Mouse (Mus musculus): ENCODE results near the gene Slc25a41. TPM values are rescaled to one million over a fixed set of nuclear protein-coding genes. Genes with fewer than 3 reads are reported as not detected.
A peak's percentile ranks its signal among the peaks of the same experiment; 100 is the strongest.
"Not testable (repeated sequence)": the region's sequence is repeated elsewhere in the genome, so short reads cannot be mapped to it uniquely, and the experiment has no call there.

Slc25a41 gene
- total RNA-seq, 2 experiments from 2014 or later: not detected

DNA sequence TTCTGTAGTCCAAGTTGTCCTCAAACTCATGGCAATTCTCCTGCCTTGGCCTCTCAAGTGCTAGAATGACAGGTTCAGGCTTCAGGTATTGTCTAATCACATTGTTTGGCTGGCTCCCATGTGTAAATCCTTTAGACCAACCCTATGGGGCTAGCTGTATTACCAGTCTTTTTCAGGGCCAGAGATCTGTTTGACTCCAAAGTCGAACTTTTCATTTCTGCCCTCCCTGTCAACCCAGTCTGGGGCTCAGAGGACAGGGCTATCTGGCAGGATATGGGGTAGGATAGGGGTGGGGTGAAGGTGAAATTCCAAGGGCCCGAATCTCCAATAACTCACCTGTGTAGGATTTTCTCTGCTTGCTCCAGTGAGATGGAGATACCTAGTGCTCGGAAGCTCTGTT lies 14.8 kb upstream of the Slc25a41 start:
- intact Hi-C loops (cut with DNase I; ENCODE audit: low total_unique reads): no loop called here
- no peak for DNase-seq

DNA sequence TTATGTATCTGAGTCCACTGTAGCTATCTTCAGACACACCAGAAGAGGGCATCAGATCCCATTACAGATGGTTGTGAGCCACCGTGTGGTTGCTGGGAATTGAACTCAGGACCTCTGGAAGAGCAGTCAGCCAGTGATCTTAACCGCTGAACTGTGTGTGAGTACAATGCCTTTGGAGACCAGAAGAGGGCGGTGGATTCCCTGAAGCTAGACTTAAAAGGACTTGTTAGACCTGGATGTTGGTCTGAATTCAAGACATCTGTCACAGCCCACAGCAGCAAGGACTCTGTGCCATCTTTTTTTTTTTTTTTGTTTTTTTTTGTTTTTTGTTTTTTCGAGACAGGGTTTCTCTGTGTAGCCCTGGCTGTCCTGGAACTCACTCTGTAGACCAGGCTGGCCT lies 10.2 kb upstream of the Slc25a41 start:
- DNase-seq; intact Hi-C loops (cut with DNase I; ENCODE audit: low total_unique reads): not testable (repeated sequence)

DNA sequence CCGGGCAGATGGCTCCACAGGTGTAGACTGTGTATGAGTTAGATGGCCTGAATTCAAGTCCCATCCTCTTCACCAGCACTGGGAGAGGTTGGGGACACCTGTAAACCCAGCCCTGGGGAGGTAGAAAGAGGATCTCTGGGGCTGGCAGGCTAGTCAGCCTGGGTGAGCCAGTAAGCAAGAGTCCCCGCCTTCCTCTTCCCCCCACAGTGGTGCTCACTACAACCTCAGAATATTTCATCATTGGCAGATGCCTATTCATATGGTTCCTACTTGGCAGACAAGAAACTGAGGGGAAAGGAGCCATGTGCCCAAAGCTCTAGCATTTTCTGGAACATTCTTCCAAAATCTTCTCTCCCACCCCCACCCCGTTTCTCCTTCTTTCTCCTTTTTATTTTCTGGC lies 7.4 kb upstream of the Slc25a41 start:
- intact Hi-C loops (cut with DNase I; ENCODE audit: low total_unique reads): no loop called here
- DNase-seq: no peak

DNA sequence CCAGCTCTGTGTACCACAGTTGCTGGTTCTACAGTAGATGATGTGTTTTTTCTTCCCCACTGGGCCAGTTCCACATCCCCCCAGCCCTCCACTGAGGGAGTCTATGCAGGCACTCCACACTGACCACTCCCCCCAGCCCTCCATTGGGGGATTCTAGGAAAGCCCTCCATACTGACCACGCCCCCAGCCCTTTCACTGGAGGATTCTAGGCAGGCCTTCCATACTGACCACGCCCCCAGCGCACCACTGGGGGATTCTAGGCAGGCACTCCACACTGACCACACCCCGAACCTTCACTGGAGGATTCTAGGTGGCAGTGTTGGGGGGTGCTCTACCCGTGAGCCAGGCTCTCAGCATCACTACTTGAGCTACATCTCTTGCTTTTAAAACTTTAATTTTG lies 6.0 kb upstream of the Slc25a41 start:
- intact Hi-C loops (cut with DNase I; ENCODE audit: low total_unique reads): no loop called here
- no peak for DNase-seq

DNA sequence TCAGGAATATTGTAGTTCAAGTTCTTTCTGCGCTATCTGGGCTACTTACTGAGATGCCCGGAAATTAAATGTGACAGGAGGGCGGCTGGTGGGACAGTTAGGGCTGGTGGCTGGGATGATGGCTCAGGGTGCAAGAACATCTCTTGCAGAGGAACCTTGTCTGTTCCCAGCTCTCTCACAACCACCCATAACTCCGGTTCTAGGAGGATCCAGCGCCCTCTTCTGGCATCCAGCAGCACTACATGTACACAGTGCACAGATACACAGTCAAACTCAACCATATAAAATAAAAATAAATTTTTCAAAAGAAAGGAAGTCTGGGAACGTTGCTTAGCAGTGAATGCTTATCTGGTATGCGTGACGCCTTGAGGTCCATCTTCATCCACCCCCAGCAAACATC lies 2.5 kb downstream of the Slc25a41 start:
- intact Hi-C loops (cut with DNase I; ENCODE audit: low total_unique reads): no loop called here

DNA sequence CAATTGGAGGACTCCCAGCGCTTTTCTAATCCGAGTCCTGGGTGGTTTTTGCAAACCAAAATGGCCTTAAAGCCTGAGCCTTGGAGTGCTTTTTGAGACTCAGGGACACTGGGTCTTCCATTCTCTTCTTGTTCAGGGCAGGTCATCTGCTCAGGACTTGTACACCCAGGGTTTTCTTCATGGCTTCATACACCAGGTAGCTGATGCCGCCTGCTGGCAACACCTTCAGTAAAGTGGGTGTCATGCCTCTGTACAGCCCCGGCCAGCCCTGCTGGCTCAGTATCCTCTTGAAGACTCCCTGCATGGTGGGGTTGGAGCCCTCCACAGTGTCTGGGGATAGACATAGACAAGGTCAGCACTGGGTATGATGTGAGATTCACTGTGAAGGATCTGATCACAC lies 8.6 kb downstream of the Slc25a41 start:
- intact Hi-C loops (cut with DNase I; ENCODE audit: low total_unique reads): no loop called here
- no peak for DNase-seq

More for the DNA sequence above, 2.5 kb downstream of the Slc25a41 start:
- DNase-seq: no peak

DNA sequence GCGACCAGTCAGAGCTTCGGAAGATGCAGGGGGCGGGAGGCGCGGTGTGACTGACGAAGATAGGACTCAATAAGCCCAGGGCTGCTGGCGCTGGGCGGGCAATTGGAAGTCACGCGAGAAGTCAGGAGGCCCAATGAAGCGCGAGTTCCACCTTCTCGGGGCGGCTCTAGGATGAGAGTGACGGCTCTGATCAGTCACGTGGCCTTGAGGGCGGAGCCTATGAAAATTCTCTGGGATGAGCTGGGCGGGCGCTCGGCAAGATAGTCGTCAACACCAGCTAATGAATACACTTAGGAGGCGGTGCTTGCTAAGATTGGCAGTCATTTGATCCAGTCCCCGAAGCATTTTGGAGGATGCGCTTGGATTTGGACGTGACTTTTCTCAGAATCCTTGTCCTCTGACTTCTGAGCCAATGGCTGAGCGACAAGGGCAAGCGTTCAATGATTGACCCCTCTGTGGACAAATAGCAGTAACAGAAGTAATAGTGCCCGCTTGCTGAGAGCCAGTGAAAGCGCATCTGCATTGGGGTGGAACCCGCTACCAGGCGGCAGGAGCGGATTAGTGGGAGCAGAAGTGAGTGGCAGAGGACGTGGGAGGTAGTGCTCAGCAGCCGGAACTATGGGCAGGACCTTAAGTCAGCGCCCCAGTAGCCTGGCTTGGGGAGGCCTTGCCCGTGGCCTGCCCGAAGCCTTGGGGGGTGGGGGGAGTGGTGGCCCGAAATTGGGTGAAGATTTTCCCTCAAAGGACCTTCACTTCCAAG lies 9.6 kb downstream of the Slc25a41 start:
- intact Hi-C loops (cut with DNase I; ENCODE audit: low total_unique reads): no loop called here
- peak; percentile 99 for DNase-seq

DNA sequence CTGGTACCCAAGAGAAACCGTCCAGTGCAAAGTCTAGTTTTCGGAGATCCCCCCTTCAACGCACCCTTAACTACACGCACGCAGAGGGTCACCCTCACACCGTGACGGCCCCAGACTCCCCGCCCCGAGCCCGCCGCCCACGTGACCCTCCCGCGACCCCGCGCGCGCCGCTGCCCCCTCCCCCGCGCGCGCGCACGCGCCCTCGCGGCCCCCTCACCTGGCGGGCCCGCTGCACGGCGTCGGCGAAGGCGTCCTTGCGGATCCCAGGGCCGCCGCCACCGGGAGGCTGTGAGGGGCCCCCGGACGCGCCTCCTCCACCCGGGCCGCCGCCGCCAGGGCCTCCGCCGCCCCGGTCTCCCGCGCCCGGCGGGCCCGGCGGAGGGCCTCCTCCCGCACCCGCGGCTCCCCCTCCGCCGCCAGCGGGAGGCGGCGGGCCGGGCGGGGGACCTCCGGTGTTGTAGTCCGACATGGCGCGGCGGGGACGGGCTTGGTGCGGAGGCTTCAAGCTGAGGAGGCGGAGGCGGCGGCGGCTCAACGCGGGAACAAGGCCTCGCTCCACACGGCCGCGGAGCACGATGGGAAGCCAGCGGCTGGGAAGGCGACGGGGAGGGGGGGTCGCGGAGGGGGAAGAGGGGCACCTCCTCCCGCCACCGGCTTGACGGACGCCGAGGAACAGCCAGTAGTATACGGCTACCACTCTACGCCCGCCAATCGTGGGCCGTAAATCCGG lies 10.4 kb downstream of the Slc25a41 start, which contains the start of gene Khsrp:
TSS of gene Khsrp (minus strand) at position 592 of the 730 bp plus-strand sequence.
- intact Hi-C loops (cut with DNase I; ENCODE audit: low total_unique reads): no loop called here
- peak; percentile 47 for DNase-seq

DNA sequence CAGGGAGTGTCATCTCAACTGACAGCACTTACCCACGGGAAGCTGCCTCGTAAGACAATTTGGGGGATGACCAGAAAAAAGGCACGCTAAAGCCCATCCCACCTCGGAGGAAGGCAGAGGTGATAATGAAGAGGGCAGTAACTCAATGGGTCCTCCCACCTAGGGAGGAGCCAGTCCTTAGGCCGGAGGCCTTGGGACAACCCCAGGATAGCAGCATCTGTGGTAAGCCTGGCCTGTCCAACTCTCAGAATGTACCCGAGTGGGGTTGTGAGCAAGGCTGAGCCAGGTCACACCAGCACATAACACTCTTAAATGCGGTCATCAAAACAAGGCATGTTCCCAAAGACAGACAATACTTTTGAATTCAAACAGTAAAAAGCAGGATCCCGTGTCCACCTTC lies 11.8 kb downstream of the Slc25a41 start:
- intact Hi-C loops (cut with DNase I; ENCODE audit: low total_unique reads): no loop called here

DNA sequence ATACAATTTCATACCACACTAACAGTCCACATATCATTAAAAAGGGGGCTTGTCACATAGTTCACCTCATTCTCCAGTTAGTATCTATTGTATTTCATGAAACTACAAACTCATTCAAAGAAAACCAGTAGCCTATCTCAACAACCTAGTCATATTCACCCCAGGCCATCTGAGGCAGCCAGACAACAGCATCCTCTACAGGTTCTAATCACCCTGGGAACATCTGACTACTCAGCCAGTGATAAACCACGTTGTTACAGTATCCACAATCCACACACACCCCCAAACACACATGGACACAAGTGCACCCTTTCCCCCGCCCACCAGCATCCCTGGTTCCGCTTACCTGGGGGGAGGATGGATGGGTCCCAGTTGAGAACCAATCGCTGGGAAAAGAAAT lies 14.0 kb downstream of the Slc25a41 start:
- intact Hi-C loops (cut with DNase I; ENCODE audit: low total_unique reads): no loop called here
- DNase-seq: no peak

More for the DNA sequence above, 11.8 kb downstream of the Slc25a41 start:
- no peak for DNase-seq

DNA sequence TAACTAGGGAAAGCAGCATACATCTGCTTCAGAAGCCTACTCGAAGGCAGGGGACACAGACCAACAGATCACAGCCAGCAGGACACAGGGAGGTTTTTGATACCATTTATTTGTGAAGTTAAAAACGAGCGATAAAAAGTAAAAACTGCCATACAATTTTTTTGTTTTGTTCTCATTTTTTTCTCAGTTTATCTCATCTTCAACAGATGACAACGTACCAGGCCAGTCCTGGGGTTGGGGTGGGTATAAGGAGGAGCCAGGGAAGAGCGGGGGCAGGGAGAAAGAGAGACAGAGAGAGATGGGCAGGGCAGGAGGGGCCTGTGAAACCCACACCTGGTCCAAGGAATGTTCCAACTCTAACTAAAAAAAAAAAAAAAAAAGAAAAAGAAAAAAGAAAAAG lies 20.5 kb downstream of the Slc25a41 start:
- intact Hi-C loops (cut with DNase I; ENCODE audit: low total_unique reads): no loop called here
- no peak for DNase-seq

DNA sequence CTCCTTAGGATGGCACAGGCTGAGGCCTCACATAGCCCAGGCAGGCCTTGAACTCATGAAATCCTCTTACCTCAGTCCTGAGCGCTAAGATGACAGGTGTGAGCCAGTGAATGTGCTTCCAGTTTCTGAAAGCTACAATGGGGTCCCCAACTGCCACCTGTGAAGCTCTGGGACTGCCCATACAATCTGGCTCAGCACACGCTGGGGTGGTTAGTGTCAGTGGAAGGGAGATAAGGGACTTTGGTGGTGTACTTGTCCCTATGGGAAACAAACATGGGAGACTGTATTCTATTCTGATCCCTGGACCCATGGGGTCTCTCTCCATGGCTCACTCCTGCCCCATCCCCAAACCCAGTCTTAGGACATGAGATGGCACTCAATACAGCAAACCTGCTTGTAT lies 21.8 kb downstream of the Slc25a41 start:
- intact Hi-C loops (cut with DNase I; ENCODE audit: low total_unique reads): no loop called here
- DNase-seq: no peak

DNA sequence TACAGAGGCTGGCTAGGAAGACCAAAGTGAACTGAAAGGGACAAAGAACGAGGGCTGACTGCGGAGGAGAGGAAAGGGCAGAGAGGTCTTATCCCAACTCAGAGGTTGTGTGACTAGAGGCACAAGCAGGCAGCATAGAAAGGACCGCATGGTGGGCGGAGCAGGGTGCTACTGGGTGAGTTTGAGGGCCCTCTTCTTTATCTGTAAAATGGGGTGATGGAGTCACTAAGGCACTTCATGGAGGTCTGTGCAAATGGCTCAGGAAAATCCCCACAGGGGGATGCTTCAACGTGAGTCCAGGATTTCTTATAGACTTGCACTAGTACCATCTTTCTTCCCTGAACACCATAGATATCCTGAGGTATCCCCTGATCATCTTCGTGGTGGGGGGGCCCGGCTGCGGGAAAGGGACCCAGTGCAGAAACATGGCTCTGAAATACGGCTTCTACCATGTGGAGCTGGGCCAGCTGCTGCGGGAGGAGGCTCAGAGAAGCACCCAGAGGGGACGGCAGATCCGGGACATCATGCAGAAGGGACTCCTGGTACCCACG lies 29.1 kb downstream of the Slc25a41 start:
- intact Hi-C loops (cut with DNase I; ENCODE audit: low total_unique reads): no loop called here
- DNase-seq: no peak

DNA sequence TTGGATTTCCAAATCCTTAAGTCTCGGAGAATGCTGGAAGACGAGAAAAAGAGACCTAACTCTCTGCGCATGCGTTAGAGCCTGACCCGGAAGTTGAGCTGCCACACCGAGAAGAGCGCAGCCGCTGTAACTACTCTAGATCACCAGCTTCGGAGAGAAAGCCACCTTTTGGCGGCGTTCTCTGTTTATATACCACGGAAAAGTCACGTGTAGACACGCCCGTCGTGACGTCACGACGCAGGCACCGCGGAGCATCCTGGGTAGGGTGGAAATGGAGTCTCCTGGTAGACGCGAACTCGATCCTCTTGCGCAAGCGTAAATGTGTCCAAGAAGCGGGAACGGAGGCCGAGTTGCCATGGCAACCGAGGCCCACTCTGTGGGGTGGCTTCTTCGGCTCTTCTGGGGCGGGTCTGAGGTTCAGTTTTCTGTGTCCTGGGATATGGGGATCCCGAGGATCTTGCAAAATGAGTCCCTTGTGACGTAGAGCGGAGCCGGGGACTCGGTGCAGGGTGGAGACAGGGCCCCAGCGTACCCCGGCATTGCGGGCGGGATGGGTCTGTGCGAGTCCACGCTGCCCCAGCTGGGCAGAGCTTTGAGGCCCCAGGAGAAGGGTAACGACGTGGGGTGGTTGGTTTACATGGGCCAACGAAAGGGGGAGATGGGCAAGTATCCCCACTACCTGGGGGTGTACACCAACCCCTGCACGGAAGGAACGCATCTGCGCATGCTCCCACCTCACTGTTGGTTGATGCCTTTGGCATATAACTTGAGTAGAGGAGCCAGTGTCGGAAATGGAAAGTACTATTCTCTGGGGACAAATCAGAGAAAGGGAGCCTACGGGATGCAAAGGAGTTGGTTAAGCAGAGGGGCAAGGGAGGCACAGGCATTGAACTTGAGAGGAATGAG lies 30.0 kb downstream of the Slc25a41 start, which contains the start of the genes Gtf2f1 and Gm17949:
TSS of gene Gtf2f1 (minus strand) at position 53 of the 906 bp plus-strand sequence.
TSS of gene Gm17949 (plus strand) at position 234 of the 906 bp plus-strand sequence.
- DNase-seq: peak; percentile 93
- intact Hi-C loops (cut with DNase I; ENCODE audit: low total_unique reads): no loop called here

DNA sequence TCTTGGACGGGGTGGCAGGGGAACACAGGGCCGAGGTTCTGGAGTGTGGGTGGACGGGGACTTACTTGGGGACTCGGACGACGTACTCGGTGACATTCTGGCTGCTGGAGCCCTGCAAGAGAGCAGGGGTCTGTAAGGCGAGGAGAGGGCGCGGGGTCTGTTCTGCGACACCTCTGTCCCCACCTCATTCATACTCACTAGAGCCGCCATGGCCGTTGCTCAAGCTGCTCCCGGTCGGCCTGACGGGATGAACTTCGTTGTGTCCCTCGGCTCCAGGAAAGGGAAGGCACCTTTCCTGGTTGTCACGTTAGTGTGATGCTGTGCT lies 30.6 kb downstream of the Slc25a41 start:
- intact Hi-C loops (cut with DNase I; ENCODE audit: low total_unique reads): no loop called here
- peak; percentile 37 for DNase-seq

DNA sequence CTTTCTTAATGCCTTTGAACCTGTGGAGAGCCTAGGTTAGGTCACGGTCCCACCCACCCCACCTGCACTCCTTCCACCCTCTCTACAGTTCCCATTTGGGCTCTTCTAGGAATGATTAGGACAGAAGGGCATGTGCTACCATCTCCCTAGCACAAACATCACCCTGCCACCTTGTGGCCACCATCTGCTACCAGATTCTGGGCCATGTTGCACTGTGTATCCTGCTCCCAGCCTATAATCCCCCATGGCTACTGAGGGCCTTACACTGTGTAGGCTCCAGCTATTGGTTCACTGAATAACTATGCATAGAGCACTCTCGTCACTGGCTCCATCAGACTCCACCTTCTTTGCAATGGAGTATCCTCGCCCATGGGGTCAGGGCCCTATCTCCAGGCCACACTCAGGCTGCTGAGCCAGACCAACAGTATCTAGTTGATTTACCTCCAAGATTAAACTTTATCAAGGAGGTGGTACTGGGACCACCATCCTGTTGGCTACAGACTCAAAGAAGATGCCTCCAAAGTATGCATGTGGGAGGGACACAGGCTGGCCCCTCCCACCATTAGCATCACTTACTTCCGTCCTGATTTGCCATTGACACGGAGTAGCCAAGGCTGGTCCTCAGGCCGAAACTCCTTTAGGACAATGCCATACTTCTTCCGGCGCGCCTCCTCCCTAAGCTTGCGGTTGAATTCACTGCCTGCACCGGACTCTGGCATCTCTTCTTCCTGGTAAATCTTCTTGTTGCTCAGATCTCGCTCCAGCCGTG lies 34.1 kb downstream of the Slc25a41 start:
- DNase-seq: no peak
- intact Hi-C loops (cut with DNase I; ENCODE audit: low total_unique reads): no loop called here

DNA sequence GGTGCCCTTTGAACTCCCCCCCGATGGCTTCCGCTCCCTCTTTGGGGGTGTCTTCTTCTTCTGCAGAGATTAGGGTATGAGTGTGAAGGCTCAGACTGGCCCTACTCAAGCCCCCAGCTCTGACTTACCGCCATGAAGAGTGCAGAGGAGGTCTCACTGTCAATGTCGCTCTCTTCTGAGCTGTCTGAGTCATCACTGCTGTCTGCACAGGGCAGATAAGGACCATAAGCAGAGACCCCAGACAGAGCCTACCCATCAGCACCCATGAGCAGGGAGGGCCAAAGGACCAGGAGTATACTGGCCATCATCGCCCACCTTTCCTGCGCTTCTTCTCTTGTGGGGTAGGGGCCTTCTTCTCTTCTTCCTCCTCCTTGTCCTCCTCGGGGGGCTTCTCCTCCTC lies 37.5 kb downstream of the Slc25a41 start:
- no peak for DNase-seq
- intact Hi-C loops (cut with DNase I; ENCODE audit: low total_unique reads): no loop called here

DNA sequence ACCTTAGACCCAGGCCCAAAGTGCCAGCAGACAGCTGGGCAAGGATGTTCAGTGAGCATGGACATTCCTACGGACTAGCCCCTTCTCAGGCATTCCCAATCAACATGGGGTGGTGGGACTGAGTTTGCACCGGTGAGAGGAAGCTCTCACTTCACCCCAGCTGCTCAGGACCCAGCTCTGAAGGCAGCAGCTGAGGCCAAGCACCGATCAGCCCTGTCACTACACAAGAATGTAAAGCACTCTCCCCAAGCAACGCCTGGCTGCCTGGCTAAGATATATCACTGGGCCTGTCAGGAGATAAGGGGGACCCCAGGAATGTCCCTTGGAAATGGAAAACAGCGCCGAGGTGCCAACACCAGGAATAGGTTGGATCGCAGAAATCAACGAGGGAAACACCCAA lies 40.2 kb downstream of the Slc25a41 start:
- no peak for DNase-seq
- intact Hi-C loops (cut with DNase I; ENCODE audit: low total_unique reads): no loop called here
